Mouse (Mus musculus) liver, embryonic 14.5 days (tissue): ENCODE measurements around the gene Mtmr3.

Experiments used
- CTCF ChIP-seq: IDR thresholded peaks from 2 replicates; pipeline ENCODE4 v1.5.1; 2016; ENCODE audit warnings: antibody characterized with exemption, low read depth, control low read depth
- EP300 ChIP-seq: IDR thresholded peaks from 2 replicates; pipeline ENCODE4 v1.6.1; 2016; ENCODE audit warnings: antibody characterized with exemption, low read depth

DNA sequence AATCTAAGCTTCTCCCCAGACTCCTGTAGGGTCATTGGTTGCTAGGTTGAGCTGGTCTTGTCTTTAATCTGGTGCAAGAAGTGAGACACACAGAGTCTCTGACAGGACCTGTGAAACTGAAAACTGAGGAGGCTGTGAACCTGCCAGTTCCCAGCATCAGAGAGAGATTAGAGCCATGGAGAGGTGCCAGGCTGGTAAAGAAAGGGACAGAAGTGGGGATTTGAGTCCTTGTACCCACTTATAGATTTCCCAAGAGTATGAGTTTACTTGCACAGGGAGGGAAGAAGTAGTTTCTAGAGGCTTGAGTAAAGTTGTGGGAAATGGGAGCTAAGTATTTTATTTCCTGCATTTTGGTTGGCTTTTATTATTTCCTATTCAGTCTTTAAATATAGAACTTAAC lies 46.5 kb upstream of the Mtmr3 start:
- TF ChIP-seq EP300 (no peak), CTCF (no peak)
